Mouse (Mus musculus): ENCODE measurements at regions not wholly inside any gene's neighbourhood (a gene's known extent, or its start where the extent isn't known, plus 50 kb on each side); places are given as distances from the start of the nearest gene placed in this dataset.
A peak's percentile ranks its signal among the peaks of the same experiment; 100 is the strongest.

DNA sequence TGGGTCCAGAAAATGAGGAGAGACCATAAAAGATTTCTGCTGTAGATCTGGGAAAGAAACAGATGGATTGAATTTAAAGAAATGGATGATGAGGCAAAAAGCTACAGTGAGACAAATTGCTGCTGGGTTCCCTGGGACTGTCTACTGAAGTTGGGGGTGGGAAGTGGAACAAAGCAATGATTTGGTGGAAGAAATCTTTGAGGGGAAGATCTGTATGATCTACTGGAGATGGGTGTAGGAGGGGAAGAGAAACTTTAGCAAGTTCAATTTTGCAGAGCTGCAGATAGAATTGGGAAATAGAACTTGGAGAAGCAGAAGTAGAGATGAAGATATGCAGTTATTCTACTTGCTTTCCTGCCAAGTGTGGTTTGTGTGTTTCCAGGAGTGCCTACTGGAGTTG is 5478.8 kb downstream of the 9330182O14Rik start:
- DNase-seq (ENCODE audit: low spot score in 2 of 2) = peak in 1 of 2 experiments; percentile 69
- intact Hi-C loops (cut with DNase I) = no loop called here

DNA sequence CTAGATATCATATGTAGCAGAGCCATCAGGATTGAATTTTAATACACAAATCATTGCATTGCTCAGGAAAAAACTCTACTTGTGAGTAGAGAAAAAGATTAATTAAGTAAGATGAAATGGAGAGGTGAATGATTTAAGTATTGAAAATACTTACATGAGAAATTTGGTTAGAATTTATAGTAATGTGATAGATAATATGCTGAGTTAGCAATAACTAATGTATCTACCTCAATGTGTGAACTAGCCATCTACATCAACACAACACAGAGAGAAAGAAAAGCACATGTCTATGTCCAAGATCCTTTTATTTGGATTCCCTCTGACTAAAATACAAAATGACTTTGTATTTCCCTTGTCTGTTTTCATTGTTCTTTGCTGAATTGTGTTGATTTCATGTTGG is 5512.1 kb downstream of the 9330182O14Rik start:
- intact Hi-C loops (cut with DNase I) = no loop called here
- no peak for DNase-seq (ENCODE audit: low spot score in 2 of 2)

DNA sequence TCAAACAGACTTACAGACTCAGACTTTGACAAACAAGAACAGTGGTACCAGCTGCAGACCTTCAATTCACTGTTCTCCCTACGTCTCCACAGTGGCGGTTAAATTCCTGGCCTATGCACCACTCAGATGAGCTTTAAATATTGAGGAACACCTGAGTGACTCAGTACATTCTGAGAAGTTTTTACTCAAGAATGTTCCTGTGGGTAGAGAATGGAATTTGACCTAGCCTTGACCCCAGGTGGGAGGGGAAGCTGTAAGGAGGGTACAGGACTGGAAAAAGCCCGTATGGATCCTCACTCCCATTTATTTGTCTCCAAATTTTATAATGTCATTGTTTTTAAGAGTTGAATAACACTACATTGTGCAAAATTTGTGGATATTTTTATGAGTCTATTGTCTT is 5529.4 kb downstream of the 9330182O14Rik start:
- intact Hi-C loops (cut with DNase I) = no loop called here
- DNase-seq (ENCODE audit: low spot score in 2 of 2) = no peak

DNA sequence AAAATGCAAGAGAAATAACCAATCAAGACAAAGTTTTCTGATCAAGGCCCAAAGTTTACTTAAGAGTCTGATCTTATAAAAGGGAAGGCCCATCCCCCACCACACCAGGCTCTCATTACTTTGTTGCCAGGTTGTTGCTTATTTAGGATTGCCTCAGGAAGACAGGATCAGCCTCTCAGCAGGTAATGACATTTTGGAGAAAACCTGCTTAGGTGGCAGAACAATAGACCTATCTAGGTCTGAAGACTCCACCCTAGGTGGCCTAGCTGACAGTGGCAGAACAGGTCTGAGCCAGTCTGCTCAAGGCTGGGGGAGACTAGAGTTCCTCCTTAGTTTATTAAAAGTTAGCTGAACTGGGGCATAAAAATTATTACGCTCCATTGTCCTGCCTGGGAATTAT is 5555.3 kb downstream of the 9330182O14Rik start:
- intact Hi-C loops (cut with DNase I) = no loop called here
- DNase-seq (ENCODE audit: low spot score in 2 of 2) = no peak

DNA sequence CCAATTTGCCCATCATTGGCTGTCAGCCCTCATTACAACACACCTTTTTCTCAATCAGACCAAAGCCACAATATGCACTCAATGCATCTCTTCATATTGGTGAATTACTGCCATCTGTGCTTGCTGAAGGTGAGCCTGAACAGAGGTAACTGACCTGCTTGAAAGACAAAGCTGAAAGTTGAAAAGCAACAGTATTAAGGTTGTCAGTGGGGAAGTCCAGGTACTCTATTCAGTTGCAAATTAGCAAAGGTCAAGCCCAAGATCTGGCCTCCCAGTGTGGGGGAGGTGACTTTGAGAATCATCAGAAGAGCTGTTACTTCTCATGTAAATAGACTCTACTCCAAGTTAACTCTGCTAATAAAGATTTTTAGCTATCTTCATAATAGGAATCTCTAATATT is 5555.9 kb downstream of the 9330182O14Rik start:
- DNase-seq (ENCODE audit: low spot score in 2 of 2) = no peak
- intact Hi-C loops (cut with DNase I) = no loop called here

DNA sequence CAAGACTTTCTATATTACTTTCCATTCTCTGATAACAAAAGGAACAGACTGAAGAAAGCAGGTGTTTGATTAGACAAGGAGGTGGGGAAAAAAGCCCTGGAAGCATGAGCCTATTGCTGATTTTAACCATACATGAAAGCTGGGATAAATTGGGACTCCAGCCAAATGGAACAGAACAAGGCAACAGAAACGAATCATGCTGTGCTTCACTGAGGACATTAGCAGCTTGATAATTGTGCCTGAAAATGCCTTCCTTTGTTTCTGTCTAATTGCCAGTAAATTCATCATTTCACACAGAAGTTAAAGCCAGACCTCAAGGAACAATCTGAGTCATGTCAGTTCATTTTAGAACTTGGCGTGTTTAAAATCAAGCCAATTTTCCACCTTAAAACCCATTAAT is 5576.9 kb downstream of the 9330182O14Rik start:
- no peak for DNase-seq (ENCODE audit: low spot score in 2 of 2)
- intact Hi-C loops (cut with DNase I) = no loop called here

DNA sequence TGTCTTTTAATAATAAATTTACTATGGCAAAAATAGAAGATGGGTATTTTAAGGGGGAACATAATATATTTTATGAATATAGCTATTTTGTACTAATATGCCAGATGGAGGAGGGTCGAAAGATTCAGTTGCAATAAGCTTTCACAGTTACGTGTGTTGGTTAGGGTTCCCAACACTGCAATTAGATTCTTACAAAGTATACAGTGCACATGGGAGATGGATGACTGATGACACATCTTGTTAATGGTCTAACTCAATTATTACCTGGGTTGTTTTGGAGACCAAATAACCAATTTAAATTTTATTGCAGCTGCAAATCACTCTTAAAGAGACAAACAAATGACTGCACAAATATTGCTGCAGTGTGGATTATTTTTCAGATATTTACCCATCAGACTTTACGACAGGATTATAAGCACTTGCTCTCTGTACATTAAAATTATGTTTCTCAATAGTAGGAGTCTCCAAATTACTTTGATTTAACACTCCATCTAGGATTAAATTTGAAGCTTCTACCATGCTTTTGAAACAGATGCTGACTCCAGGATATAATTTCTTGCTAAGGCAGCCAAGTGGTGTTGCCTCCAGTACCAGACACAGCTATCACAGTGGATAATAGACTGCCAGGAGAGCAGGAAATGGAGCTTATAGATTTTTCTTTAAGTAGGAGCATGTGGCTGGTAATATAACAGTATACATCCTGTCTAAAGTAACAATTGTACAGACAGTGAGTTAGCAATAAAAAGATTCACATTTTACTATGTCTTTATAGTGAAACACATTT is 5596.4 kb downstream of the 9330182O14Rik start:
- intact Hi-C loops (cut with DNase I) = no loop called here
- no peak for DNase-seq (ENCODE audit: low spot score in 2 of 2)

DNA sequence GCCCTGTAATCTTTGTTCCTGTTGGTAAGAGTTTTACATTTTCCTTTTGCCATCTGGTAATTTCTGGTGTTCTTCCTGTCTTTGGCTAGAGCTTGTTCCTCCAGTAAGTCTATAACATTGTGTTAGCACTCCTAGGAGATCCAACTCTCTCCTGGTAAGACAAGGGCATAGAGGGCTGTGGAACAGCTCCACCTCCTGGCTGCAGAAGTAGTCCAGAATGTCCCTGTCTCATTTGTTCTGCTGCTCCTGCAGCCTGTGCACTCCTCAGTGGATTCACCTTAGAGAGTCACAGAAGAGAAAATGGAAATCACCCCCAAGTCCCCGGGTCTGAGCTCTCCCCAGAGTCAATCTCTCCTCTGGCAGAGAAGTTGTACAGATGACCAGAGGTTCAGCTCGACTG is 5629.1 kb downstream of the 9330182O14Rik start:
- intact Hi-C loops (cut with DNase I) = no loop called here
- peak in 1 of 2 experiments; percentile 9 for DNase-seq (ENCODE audit: low spot score in 2 of 2)
